Mouse (Mus musculus) cerebellum, adult 18-20 months (tissue): ENCODE data around the gene Rgs6.

Experiments
- DNase-seq, 2 experiments: peaks; one replicate each; pipeline ENCODE4 v3.0.0; 2021

Rgs6 gene

GRCm38 (mm10) chr12:82987661-82988060 is 399.6 kb downstream of the Rgs6 start:
- peak in 1 of 2 experiments; percentile 6 for DNase-seq

- DNase-seq, result no peak
These were observed 405.8 kb downstream of the Rgs6 start for GRCm38 (mm10) chr12:82993905-82994304.

GRCm38 (mm10) chr12:82996775-82997174 is 408.7 kb downstream of the Rgs6 start:
- DNase-seq, result no peak

GRCm38 (mm10) chr12:82998682-82999332 is 410.7 kb downstream of the Rgs6 start:
- DNase-seq, result no peak

- no peak for DNase-seq
These were observed 411.4 kb downstream of the Rgs6 start for GRCm38 (mm10) chr12:82999333-83000032.

GRCm38 (mm10) chr12:83000033-83000570 is 412.0 kb downstream of the Rgs6 start:
- peak; percentile 7 to 14 for DNase-seq

GRCm38 (mm10) chr12:83000957-83001356 is 412.9 kb downstream of the Rgs6 start:
- DNase-seq, result no peak

GRCm38 (mm10) chr12:83004014-83004682 is 416.1 kb downstream of the Rgs6 start:
- no peak for DNase-seq

- no peak for DNase-seq
These were observed 423.0 kb downstream of the Rgs6 start for GRCm38 (mm10) chr12:83011056-83011565.

GRCm38 (mm10) chr12:83013918-83014691 is 426.0 kb downstream of the Rgs6 start:
- DNase-seq, result no peak

GRCm38 (mm10) chr12:83014848-83015247 is 426.8 kb downstream of the Rgs6 start:
- DNase-seq, result no peak

- DNase-seq, result no peak
These were observed 427.3 kb downstream of the Rgs6 start for GRCm38 (mm10) chr12:83015366-83015765.

- no peak for DNase-seq
These were observed 428.4 kb downstream of the Rgs6 start for GRCm38 (mm10) chr12:83016486-83016885.

GRCm38 (mm10) chr12:83018005-83018404 is 429.9 kb downstream of the Rgs6 start:
- DNase-seq, result peak; percentile 76 to 87

- no peak for DNase-seq
These were observed 438.9 kb downstream of the Rgs6 start for GRCm38 (mm10) chr12:83026985-83027384.

GRCm38 (mm10) chr12:83033171-83033835 is 445.2 kb downstream of the Rgs6 start:
- DNase-seq, result no peak

- no peak for DNase-seq
These were observed 446.9 kb downstream of the Rgs6 start for GRCm38 (mm10) chr12:83034859-83035569.

GRCm38 (mm10) chr12:83037798-83038560 is 449.9 kb downstream of the Rgs6 start:
- DNase-seq, result no peak

GRCm38 (mm10) chr12:83038779-83039178 is 450.7 kb downstream of the Rgs6 start:
- no peak for DNase-seq

- no peak for DNase-seq
These were observed 451.8 kb downstream of the Rgs6 start for GRCm38 (mm10) chr12:83039859-83040258.
